Mouse (Mus musculus): ENCODE data around the gene Fkbp11. TPM values are rescaled to one million over a fixed set of nuclear protein-coding genes. Genes with fewer than 3 reads are reported as not detected.

Fkbp11 gene
- polyA plus RNA-seq, 1 experiment from 2014 or later = 12.3 TPM

DNA sequence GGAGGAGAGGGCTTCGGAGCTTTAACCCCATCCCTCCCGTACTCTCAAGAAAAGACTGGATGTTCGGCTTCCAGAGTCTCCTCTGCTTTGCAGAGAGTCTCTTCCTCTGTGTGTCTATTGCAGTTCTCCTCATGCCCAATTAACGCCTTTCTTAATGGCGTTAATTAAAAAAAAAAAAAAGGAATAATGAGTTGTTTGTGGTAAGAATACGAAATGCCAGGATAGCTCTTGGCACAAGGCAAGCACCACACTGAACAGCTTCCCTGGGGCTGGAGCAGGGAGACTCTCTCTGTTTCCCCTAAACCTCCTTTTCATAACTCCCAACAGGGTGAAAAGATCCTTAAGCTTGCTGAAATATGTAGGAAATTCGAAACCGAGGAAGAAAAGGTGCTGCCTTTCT, 5.8 kb downstream of the Fkbp11 start:
- WGBS = 73% methylated on average over 8 of the region's 8 CpGs
- ATAC-seq (ENCODE audit: low FRiP score) = no peak
- Histone ChIP-seq H3K9ac (replicated peaks) (no peak overlapping the region), H3K36me3 (no peaks in the 10 kb centered on the region), H3K27ac (replicated peaks) (no peak overlapping the region), H3K9me3 (replicated peaks) (no peaks in the 10 kb centered on the region), H3K27me3 (replicated peaks) (peaks cover 15% of the 10 kb centered on the region), H3K4me3 (replicated peaks) (no peak overlapping the region), H3K4me2 (no peak overlapping the region), H3K4me1 (peaks cover 16% of the 10 kb centered on the region)

DNA sequence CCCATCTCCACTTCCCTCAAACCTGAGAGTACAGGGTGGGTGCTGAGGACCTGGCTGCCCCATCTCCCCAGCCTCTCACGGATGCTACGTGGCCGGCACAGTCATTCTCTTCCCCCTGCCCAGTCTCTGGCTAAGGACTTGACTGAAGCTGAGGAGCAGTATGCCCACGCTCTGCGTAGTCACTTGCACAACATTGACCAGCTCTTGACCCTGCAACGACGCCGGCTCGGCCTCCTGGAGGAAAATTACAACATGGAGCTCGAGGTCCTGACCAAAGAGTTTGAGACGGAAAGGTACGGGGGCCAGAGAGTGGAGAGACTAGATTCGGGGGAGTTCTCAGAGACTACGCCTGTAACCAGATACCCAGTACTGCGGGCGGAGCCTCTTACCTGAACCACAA, 10.7 kb downstream of the Fkbp11 start:
- Histone ChIP-seq H3K9ac (replicated peaks) (no peak overlapping the region), H3K27me3 (replicated peaks) (no peaks in the 10 kb centered on the region), H3K27ac (replicated peaks) (no peak overlapping the region), H3K9me3 (replicated peaks) (no peaks in the 10 kb centered on the region), H3K4me3 (replicated peaks) (no peak overlapping the region), H3K36me3 (no peaks in the 10 kb centered on the region), H3K4me1 (no peaks in the 10 kb centered on the region), H3K4me2 (no peak overlapping the region)
- ATAC-seq (ENCODE audit: low FRiP score) = no peak
- WGBS = 72% methylated on average over 16 of the region's 16 CpGs

DNA sequence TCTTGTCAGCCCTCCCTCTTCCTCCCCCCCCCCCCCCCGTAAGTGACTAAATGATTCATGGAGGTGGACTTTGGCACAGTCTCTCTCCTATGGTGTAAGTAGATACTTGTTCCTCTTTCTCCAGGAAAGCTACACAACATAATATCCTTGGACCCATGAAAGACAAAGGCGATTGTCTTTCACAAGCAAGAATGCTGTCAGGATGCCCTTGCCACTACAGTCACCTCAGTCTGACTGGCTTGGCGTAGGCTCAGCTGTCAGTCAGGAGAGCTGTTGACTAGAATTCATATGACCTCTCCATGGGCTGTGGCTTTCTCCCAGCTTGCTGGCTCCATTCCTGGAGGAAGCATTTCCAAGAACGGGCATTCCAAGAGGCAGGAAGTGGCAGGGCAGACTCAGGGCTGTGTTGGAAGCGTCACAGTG, 13.8 kb downstream of the Fkbp11 start:
- H3K9me3 ChIP-seq (replicated peaks) = no peaks in the 10 kb centered on the region
- 66% methylated on average over 5 of the region's 5 CpGs for WGBS
- no peak for ATAC-seq (ENCODE audit: low FRiP score)

DNA sequence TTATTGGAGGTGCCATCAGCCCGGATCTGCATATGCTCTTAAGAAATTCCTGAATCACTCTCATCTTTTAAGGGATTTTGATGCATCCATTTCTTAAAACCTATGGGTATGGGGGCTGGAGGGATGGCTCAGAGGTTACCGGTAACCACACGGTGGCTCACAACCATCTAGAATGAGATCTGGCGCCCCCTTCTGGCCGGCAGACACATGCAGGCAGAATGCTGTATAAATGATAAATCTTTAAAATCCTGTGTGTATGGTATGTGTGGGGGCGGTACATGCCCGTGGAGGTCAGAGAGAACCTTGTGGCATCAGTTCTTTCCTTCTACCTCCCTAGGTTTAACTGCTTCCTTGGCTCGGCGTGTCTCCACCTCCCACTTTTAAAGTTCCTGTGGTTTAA, 17.6 kb downstream of the Fkbp11 start:
- no peaks in the 10 kb centered on the region for H3K9me3 ChIP-seq (replicated peaks)
- H3K4me1 ChIP-seq = peaks cover 12% of the 10 kb centered on the region
- H3K9ac ChIP-seq (replicated peaks) = no peak overlapping the region
- H3K36me3 ChIP-seq = no peaks in the 10 kb centered on the region
- H3K4me3 ChIP-seq (replicated peaks) = no peak overlapping the region
- H3K4me2 ChIP-seq = no peak overlapping the region
- ATAC-seq (ENCODE audit: low FRiP score) = no peak
- H3K27ac ChIP-seq (replicated peaks) = no peak overlapping the region
- peaks cover 6% of the 10 kb centered on the region; the same call in 1 of the 2 replicates for H3K27me3 ChIP-seq (replicated peaks)
- WGBS = 15% methylated on average over 9 of the region's 9 CpGs

More for the DNA sequence above, 13.8 kb downstream of the Fkbp11 start:
- H3K27ac ChIP-seq (replicated peaks) = no peak overlapping the region
- H3K36me3 ChIP-seq = no peaks in the 10 kb centered on the region
- no peak overlapping the region for H3K4me3 ChIP-seq (replicated peaks)
- H3K27me3 ChIP-seq (replicated peaks) = no peaks in the 10 kb centered on the region
- H3K4me1 ChIP-seq = peaks cover 5% of the 10 kb centered on the region; the same call in 1 of the 2 replicates
- no peak overlapping the region for H3K4me2 ChIP-seq
- no peak overlapping the region for H3K9ac ChIP-seq (replicated peaks)

DNA sequence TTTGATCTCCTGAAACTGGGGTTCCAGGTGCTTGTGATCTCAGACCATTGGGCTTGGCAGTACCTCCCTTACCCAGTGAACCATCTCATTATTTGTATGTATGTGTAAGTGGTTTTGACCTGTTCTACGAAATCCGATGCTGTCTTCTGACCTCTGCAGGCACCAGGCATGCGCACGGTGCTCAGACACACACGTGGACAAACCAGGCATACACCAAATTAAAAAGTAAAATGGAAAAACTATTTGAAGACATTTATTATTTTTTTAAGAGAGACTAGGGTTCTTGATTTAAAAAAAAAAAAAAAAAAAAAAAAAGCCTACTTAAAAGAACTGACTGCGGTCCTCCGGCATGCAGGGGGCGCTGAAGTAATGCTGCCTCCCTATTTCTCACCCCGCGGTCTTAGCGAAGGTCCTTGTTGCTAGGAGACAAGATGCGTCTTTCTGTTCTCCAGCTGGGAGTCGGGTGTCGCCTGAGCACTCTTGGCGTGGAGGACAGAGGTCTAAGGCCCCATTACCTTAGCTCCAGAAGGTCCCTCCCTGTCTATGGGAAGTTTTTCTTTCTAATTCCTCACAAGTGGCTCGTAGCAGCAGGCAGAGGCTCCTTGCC, 20.1 kb downstream of the Fkbp11 start, which contains the start of gene Ccdc65:
Gene Ccdc65 (plus strand): TSS at position 442 of the 607 bp plus-strand sequence.
- peak; percentile 66; the same call in 1 of the 2 replicates for ATAC-seq (ENCODE audit: low FRiP score)
- WGBS = 21% methylated on average over 16 of the region's 16 CpGs

DNA sequence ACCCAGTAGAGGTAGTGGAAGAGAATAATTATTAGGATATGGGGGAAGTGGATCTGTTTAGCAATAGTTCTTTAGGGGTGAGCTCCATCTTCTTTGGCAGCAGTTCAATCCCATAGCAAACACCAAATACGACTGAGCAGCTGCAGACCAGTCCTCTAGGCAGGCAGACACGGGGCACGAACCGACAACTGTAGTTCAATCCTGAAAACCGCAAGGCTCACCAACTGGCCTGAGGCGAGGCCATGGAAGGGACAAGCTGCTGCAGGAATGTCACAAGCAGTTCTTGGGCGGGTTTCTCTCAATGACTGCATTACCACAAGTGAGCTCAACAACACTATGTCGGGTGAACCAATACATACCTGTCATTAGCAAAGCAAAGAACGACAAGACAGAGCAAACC, 23.7 kb downstream of the Fkbp11 start:
- Histone ChIP-seq H3K36me3 (no peaks in the 10 kb centered on the region), H3K4me1 (peaks cover 16% of the 10 kb centered on the region), H3K4me3 (replicated peaks) (no peak overlapping the region), H3K9ac (replicated peaks) (no peak overlapping the region), H3K4me2 (no peak overlapping the region), H3K27me3 (replicated peaks) (peaks cover 32% of the 10 kb centered on the region), H3K9me3 (replicated peaks) (no peaks in the 10 kb centered on the region), H3K27ac (replicated peaks) (no peak overlapping the region)
- ATAC-seq (ENCODE audit: low FRiP score) = no peak
- WGBS = 70% methylated on average over 9 of the region's 9 CpGs

More for the DNA sequence above, 20.1 kb downstream of the Fkbp11 start, which contains the start of gene Ccdc65:
- H3K27ac ChIP-seq (replicated peaks) = no peak within 1 kb of the TSS
- H3K9ac ChIP-seq (replicated peaks) = peak within 1 kb of the TSS; percentile 44
- peak within 1 kb of the TSS; percentile 66 for H3K4me2 ChIP-seq
- H3K4me1 ChIP-seq = peaks cover 12% of the 10 kb centered on the region
- H3K4me3 ChIP-seq (replicated peaks) = peak within 1 kb of the TSS; percentile 44
- peaks cover 11% of the 10 kb centered on the region for H3K27me3 ChIP-seq (replicated peaks)
- H3K9me3 ChIP-seq (replicated peaks) = no peaks in the 10 kb centered on the region
- H3K36me3 ChIP-seq = no peaks in the 10 kb centered on the region

DNA sequence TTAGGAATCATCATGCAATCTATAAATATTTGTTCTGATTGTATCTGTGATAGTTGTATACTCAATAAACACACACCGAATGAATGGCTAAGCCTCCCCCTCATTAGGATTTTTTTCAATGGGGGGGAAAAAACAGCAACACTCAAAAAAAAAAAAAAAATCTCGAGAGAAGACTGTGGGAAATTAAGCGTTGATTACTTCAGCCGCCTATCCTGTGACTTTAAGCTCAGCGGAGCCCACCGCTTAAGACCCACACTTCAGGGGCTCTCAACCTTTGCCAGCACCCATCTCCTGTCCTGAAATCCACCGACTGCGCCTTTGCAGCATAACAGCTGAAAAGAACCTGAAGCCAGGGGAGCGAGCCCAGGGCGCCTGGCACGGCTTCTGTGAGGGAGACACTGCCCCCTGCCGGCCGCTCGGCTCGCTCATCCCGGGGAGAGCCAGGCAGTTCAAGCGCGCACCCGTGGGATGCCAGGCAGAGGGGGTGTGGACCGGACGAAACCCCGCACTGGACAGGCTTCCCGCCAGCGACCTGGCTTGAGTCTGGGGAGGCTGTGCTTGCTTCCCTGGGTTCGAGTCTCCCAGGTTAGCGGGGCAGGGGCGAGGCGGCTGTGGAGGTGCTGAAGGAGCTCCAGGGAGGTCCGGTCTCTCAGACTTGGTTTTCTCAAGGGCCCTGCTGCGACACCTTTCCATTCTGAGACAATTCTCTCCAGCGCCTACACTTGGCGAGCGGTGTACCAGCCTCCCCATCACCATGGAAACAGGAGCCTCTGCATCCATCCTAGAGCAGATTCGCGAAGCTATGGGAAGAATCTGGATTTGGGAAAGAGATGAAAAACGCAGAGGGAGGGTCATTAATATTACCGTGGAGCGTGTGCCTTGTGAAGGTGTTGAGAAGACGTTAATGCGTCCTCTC, 28.6 kb downstream of the Fkbp11 start:
- ATAC-seq (ENCODE audit: low FRiP score) = peak; percentile 91
- H3K36me3 ChIP-seq = no peaks in the 10 kb centered on the region
- no peaks in the 10 kb centered on the region for H3K9me3 ChIP-seq (replicated peaks)
- 4% methylated on average over 40 of the region's 40 CpGs for WGBS
- H3K4me3 ChIP-seq (replicated peaks) = peak overlapping the region; percentile 53
- peaks cover 16% of the 10 kb centered on the region; the same call in 1 of the 2 replicates for H3K4me1 ChIP-seq
- H3K4me2 ChIP-seq = peak overlapping the region; percentile 82
- H3K27me3 ChIP-seq (replicated peaks) = peaks cover 26% of the 10 kb centered on the region
- peak overlapping the region; percentile 78 for H3K27ac ChIP-seq (replicated peaks)
- H3K9ac ChIP-seq (replicated peaks) = peak overlapping the region; percentile 55

DNA sequence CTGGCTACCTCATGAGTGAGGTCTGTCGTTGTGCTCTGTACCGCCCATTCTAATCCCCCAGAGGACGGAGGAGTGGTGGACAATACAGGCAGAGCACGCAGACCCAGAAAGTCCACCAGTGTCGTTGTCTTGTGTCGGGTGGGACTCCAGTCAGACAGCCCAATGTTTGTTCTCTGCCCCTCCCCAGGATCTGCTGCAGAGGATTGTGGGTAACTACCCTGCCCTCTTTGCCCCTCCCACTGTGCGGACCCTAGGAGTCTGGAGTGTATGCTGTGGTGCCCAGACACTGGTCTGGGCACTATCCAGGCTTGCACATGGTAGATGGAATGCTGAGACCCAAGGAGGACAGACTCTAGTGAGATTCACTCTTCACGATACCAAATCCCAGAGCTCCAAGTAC, 31.8 kb downstream of the Fkbp11 start:
- no peak for ATAC-seq (ENCODE audit: low FRiP score)
- Histone ChIP-seq H3K9ac (replicated peaks) (no peak overlapping the region), H3K4me1 (peaks cover 27% of the 10 kb centered on the region), H3K4me2 (no peak overlapping the region), H3K27ac (replicated peaks) (no peak overlapping the region), H3K4me3 (replicated peaks) (no peak overlapping the region), H3K9me3 (replicated peaks) (no peaks in the 10 kb centered on the region), H3K36me3 (no peaks in the 10 kb centered on the region), H3K27me3 (replicated peaks) (peaks cover 7% of the 10 kb centered on the region)
- 48% methylated on average over 8 of the region's 8 CpGs for WGBS

DNA sequence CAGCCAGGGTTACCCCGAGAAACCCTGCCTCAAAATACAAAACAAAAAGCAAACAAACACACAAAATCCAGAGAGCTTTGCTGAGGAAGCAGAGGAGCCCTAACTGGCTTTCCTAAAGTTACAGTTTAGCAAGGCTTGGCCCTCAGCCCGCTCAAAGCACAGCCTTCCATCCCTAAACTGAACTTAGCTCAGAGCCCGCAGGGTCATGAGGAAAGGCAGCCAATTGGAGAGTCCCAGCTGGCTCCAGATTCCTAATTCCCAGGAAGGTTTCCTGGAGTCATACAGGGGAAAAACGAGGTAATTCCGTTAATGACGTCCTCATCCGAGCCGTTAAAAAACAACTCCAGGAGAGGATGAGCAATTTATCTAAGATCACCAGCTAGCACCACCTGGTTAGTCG, 32.3 kb downstream of the Fkbp11 start:
- Histone ChIP-seq H3K9me3 (replicated peaks) (no peaks in the 10 kb centered on the region), H3K36me3 (no peaks in the 10 kb centered on the region), H3K27me3 (replicated peaks) (peaks cover 2% of the 10 kb centered on the region), H3K9ac (replicated peaks) (no peak overlapping the region), H3K4me2 (no peak overlapping the region), H3K4me1 (peaks cover 30% of the 10 kb centered on the region), H3K27ac (replicated peaks) (no peak overlapping the region), H3K4me3 (replicated peaks) (no peak overlapping the region)
- 32% methylated on average over 9 of the region's 9 CpGs for WGBS
- no peak for ATAC-seq (ENCODE audit: low FRiP score)

DNA sequence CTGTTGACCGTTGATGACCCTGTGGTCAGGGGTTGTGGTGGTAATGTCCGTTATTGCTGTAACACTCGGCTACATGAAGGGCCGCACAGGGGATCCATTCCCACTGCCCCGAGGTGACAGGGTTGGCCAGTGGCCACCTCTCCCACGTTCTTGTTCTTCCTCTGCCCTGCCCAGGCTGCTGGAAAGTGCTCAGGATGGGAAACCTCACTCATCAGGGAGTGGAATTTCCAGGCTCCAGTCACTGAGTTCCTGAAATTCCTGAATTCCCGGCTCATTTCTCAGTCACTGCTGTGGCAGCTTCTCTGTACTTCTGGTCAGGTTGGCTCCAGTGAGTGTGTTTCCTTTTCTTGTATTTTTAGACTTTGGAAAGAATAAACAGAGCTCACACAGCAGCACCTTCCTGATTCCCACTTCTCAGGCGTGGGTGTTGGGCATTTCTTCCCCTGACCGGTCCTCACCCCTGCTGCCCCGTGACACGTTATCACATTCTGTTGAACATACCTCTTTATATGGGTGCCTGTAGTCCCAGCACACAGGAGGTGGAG, 35.8 kb downstream of the Fkbp11 start:
- Histone ChIP-seq H3K9ac (replicated peaks) (no peak overlapping the region), H3K27me3 (replicated peaks) (no peaks in the 10 kb centered on the region), H3K4me3 (replicated peaks) (no peak overlapping the region), H3K36me3 (no peaks in the 10 kb centered on the region), H3K9me3 (replicated peaks) (no peaks in the 10 kb centered on the region), H3K27ac (replicated peaks) (no peak overlapping the region), H3K4me2 (no peak overlapping the region), H3K4me1 (peaks cover 18% of the 10 kb centered on the region)
- 66% methylated on average over 11 of the region's 11 CpGs for WGBS
- ATAC-seq (ENCODE audit: low FRiP score) = no peak

DNA sequence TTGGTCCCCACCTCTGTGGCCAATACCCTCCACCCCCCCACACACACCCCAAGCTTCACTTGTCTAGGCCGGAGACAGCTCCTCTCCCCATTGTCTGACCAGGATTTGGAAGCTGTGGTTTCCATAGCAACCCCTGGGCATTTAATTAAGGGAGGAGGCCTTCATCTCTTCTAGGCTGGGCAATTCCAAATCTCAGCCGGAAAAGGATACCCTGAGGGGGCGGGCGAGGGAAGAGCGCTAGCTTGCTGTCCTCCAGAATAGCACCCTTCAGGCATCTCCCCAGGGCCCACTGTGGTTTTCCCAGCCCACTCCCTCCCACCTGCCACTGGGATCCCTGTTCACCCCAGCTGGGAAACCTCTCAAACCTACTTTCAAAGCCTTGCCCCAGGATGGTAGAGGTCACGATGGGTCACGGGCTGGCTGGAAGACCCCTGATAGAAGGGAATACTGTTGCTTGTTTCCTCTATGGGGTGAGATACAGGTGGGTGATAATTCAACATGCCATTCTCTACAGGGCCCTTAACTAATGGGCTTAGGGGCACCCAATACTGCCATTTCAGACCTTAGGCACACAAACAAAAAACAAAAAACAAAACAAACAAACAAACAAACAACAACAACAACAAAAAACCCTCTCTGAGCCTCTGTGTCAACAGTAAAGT, 36.4 kb downstream of the Fkbp11 start:
- H3K27me3 ChIP-seq (replicated peaks) = no peaks in the 10 kb centered on the region
- H3K4me2 ChIP-seq = no peak overlapping the region
- H3K36me3 ChIP-seq = no peaks in the 10 kb centered on the region
- no peak overlapping the region for H3K9ac ChIP-seq (replicated peaks)
- H3K4me1 ChIP-seq = peaks cover 18% of the 10 kb centered on the region
- no peak overlapping the region for H3K4me3 ChIP-seq (replicated peaks)
- no peak overlapping the region for H3K27ac ChIP-seq (replicated peaks)
- 11% methylated on average over 7 of the region's 7 CpGs for WGBS
- no peaks in the 10 kb centered on the region for H3K9me3 ChIP-seq (replicated peaks)
- no peak; the same call in 1 of the 2 replicates for ATAC-seq (ENCODE audit: low FRiP score)
